Mouse (Mus musculus) spleen, postnatal 10 days (tissue): ENCODE data around the gene Agap1.
A peak's percentile ranks its signal among the peaks of the same experiment; 100 is the strongest.
"Not testable (repeated sequence)": the region's sequence is repeated elsewhere in the genome, so short reads cannot be mapped to it uniquely, and the experiment has no call there.

Experiments used
- DNase-seq, 2 experiments: peaks; one replicate each; pipeline ENCODE4 v3.0.0; 2021 to 2022; ENCODE audit warnings: low spot score in 2 of 2

Agap1 gene

DNA sequence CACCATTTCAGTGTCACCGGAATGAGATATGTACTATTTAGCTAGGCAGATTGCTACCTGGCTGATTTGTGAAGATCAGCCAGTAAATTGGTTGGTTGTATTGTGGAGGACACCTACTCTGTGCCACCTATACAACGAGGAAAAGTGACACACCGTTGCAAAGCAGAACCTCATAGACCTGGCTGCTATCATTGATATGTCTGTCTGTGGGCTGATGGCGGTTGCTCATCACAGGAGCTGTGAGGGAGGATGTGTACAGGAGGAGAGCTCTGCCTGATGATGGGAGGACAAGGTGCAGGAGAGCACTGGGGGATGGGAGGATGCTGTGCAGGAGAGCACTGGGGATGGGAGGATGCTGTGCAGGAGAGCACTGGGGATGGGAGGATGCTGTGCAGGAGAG is 46.7 kb downstream of the Agap1 start:
- DNase-seq, result no peak

DNA sequence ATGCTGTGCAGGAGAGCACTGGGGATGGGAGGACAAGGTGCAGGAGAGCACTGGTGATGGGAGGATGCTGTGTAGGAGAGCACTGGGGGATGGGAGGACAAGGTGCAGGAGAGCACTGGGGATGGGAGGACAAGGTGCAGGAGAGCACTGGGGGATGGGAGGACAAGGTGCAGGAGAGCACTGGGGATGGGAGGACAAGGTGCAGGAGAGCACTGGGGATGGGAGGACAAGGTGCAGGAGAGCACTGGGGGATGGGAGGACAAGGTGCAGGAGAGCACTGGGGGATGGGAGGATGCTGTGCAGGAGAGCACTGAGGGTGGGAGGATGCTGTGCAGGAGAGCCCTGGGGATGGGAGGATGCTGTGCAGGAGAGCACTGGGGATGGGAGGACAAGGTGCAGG is 47.3 kb downstream of the Agap1 start:
- DNase-seq, result not testable (repeated sequence)

DNA sequence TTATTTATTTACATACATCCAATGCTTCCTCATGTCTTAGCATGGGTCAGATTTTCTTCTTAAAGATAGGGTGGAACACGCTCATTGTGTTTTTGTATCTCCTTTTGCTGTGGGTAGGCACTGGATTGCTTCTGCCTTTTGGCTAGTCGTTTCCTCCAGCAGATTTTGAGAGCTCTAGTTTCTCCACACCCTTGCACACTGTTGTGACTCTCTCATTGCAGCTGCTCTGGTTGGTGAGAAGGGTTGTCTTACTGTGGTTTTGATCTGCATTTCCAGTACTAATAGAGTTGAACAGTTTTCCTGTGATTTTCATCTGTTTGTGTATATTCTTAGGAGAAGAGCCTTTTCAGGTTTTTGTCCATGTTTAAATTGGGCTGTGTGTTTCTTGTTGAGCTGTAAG is 54.6 kb downstream of the Agap1 start:
- no peak for DNase-seq

DNA sequence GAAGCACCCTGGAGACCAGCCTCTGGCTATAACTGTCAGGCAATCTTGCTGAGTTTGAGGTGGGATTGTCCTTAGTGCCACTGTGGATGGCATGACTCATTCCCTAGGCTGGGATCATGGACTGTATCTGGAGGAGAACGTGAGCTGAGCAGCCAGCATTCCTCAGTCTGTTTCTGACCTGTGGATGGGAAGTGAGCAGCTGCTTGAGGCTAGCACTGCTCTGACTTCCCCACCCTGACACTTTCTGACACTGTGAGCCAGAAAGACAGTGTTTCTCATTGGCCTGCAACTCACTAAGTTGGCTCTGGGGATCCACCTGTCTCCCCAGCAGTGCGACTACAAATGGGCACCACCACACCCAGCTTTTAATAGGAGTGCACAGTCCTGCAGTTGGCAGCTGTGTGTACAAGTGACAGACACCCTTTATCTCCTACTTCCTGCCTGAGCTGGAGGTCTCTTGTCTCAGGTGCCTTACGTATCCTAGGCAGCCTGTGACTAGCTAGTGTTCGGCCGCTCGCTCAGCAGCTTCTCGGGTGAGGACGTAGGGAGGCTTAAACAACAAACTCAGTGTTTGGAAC is 55.2 kb downstream of the Agap1 start:
- no peak for DNase-seq

DNA sequence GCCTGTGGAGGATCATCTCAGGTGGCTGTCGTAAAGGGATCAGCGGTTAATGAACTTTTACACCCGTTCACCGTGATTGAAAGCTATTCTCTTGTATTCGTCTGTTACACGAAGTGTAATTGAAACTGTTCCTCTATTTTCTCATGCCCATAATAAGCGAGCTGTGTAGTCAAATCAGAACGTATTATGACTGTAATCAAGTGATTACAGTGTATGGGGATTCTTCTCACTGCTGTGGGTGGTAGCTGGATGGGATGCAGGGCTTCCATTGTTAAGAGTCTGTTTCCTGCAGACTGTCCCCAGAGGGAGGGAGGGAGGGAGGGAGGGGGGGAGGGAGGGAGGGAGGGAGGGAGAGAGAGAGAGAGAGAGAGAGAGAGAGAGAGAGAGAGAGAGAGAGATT is 56.1 kb downstream of the Agap1 start:
- DNase-seq, result no peak

DNA sequence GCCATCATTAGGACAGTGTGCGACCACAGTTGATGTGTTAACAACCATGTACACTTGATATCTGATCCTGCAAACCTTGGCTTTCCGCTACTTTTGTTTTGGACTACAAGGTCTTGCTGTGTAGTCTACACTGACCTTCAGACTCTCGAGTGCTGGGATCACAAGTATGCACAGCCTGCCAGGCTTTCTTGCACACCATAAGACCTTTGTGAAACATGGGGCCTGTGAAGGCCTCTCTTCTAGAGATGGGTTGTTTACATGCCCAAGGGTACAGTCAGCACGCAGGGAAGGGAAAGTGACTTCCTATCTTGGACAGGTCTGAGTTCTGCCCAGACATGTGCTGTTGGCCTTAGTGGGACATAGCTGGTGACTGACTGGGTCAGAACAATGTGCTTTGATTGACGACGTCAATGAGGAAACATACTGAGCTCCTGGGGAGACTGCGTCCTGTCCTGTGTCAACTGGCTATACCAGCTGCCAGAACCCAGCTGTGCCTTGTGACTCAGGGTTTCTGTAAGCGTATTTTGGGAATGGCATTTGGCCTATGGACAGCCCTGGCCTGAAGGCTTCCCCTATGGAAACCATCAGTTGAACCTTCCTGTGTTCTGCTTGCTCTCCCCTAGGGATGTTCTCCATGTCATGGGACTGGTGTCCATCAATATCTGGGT is 59.1 kb downstream of the Agap1 start:
- no peak for DNase-seq

DNA sequence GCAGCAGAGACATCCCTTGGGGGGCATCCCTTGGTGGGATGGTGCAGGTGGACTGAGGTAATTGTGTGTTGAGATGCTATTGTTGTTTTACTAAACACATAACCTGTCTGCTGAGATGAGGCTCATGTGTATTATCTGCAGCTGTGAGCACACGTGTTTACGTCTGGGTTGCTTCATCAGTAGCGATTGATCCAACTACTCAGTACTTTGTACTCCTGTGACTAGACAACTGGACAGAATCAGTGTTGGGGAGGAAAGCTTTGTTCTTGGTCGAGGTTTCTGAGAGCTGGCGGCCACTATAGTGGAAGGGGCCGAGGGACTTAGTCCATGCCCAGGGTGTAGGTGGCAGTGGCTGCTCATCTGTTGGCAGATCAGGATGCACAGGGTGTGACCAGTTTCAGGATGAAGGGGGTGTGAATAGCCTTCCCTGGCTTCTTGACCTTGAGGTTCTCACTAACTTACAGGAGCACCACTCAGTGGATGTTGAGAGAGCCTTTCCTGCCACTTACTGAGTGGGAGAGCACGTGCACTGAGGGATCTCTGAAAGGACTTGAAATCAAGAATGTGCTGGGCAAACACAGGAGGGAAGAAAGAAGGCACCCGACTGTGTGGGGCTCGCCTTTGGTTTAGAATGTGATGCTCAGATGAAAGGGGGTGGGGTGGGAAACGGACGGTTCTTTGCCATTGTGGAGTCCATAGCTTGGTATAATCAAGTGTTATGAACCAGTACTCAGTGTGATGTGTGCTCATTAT is 61.4 kb downstream of the Agap1 start:
- no peak for DNase-seq

DNA sequence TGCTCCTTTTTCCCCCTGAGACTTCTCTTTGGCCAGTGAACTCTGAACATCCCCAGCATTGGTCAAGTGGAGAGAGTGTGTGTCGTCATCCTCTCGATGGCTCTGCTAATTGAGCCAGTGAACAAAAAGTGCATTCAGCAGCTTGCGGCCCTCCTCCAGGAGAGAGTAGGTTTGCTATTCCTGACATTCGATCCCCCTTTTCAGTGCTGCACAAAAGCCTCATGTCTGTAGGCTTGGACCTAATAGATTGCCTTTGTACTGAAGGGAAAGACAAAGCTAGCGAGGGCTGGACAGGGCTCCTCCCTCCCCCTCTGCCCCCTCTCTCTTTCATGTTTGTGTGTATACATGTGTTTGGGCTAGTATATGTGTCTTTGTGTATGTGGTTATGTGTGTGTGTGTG is 63.2 kb downstream of the Agap1 start:
- DNase-seq, result no peak

DNA sequence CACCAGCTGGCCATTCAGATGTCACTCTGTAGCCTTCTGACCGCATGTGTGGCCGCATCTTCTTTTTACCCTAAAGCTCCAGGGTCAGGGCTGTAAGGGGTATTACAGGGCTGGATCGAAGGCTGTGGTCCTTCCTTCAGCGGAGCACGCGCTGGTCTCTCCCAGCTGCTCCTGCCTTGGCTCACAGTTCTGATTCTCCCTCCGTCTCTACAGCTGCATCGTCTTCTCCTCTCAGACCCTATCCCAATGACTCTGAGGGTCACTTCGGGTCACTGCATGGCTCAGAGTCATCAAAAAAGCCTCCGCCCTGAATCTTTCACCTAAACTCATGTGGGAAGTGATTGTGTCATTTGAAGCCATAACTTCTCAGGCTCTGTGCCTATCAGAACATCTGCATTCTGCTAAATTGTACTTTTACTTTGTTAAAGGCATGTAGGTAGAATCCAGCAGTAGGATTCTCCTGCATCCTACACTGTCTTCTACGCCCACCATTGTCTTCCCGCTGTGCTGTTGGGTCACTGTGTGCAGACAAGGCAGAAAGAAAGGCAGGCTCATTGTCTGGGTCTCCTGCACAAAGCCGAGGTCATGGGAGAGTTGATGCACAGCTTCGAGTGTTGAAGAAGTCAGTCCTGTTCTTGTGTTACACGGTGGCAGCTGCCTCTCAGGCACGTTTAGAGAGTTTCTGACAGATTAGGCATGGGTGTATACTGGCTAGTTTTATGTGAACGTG is 65.5 kb downstream of the Agap1 start:
- no peak for DNase-seq

DNA sequence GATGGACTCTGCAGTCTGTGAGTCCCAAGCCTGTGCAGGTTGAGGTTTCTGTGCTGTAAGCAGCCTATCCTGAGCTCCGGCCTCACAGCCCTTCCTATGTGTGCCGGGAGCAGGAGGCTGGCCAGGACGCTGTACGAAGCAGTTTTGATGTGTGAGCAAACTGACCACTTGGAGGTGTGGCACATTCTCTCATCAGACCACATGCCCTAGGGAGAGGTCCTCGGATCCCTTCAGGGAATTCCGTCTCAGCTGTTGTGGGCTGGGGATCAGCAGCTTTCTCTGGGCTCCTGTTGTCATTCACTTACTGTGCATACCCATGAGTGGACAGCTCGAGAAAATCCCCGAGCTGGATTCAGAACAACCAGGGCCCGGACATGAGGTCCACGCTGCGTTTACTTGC is 66.8 kb downstream of the Agap1 start:
- no peak for DNase-seq

DNA sequence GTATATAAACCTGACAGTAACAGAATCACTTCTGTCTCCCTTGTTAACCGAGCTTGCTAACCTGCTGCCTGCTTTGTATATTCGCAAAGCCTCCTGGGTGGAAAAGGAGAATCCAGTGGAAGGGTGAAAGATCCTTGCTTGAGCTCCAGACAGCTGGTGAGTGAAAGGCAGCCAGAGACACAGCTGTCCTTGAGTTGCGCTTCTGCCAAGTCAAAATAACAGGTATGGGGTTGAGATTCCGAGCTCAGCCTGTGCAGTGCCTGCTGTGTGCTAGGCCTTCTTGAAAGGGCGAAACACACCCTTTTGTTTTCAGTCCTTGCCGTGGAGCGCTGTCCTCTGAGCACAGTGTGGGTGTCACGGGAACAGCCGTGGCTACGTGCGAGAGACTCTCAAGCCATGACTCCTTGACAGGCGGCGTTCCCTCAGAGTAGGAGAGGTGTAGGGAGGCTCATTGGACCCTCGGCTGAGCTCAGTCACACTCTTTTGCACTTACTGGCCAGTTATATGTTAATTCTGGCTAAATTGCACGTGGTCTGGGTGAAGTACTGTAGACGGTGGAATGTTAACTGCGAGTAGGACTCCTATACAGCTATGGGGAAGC is 67.4 kb downstream of the Agap1 start:
- DNase-seq, result no peak

DNA sequence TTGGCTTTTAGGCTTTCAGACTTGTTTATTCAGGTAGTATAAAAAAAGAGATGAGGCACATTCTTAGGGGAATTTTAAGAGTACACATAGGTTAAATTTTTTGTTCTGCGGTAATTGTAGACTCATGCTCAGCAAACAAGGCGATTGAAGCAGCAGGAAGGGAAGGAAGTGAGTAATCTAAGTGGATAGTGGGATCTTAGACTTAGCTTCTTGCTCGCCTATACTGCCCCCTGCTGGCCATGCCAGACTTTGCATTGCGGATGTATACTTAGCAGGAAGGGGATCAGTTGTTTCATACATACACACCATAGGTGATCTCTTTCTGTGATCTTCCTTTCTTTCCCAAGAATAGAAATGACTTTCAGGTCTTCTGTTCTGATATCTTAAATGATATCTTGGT is 69.8 kb downstream of the Agap1 start:
- DNase-seq, result peak; percentile 61 to 84

DNA sequence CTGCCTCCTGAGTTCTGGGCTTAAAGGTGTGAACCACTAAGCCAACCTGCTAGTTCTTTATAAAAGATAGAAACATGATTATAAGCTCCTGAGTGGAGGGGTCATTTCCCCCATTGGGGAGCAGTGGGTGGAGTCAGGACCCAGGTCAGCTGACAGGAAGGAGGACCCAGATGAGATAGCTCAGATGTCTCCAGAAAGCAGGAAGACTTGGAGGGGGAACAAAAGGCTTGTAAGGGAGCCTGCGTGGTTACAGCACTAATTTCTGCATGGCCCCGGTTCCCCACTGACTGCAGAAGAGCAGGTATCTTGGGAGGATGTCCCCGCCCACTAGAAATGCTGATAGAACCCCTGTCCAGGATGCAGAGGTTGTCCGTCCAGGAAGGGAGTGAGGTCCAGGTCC is 70.4 kb downstream of the Agap1 start:
- no peak for DNase-seq

DNA sequence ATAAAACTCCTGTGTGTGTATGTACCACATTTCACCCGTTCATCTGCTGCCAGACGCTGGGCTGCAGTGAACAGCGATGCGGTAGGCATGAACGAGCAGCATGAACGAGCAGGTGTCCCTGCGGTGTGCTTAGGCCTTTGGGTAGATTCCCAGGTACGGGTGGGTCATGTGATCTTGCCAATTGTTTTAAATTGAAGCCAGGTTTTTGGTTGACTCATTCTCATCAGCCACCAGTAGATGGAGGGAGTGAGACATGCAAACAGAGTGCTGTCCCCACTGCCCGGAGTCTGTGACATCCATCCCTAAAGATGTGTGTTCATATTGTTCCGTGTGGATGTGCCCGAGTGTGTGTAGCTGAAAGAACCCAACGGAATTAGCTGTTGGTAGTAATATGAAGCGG is 71.2 kb downstream of the Agap1 start:
- DNase-seq, result no peak

DNA sequence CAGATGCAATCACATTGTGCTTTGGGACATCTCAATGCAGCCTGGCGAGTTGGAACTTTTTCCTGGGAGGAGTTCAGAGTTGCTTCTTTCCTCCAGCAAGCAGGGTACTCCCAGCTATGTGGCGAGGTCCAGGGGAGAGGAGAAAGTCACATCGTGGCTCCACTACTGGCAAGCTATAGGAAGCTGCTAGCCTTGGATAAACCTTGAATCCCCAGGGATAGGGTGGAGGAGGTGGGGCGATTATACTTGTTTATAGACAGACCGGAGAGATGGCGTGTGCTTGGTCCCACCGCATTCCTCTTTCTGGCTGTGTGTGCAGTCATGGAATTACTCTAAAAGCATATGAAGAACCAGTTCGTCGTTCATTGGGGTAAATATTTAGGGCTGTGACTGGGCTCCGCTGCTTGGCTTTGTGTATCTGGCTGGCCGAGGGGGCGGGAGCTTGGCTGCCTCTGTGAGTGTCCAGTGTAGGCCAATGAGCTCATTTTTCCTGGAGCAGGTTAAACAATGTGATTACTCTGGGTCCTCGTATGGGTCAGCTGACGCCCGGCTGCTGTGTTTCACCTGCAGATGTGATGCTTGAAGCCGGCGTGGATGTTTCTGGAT is 74.2 kb downstream of the Agap1 start:
- DNase-seq, result no peak

DNA sequence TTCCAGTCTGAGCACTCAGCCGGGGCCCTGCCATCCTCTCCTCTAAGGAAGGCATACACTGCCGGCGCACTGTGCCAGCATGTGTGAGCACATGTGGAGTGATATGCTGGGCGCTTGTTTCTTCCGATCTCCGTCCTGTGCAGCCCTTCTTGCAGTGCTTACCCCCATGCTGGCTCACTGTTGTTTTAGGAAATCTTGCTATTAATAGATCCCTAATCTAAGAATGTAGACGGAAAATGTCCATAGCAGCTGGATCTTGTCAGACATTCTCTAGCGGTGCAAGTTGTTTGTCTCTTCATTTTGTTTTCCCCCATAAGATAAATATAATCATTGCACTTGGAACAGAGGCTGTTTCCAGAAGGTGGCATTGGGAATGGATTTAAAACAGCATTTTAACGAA is 79.1 kb downstream of the Agap1 start:
- DNase-seq, result no peak

DNA sequence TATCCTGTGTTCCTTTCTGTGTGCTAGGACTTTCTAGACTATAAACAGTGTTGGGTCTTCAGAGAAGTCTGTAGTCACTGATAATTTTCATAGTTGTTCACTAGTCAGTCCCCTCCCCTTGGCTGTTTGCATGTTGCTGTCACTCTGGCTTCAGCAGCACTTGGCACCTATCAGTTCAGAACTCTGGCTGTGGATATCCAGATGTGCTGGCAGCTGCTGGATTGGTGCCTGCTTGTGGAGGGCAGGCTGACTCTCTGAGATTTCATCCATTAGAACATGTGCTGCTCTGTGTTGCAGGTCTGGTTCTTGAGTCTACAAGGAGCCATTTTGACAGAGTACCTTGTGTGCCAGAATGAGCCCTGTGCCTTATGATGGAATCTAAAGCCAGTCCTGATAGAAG is 80.6 kb downstream of the Agap1 start:
- DNase-seq, result no peak

DNA sequence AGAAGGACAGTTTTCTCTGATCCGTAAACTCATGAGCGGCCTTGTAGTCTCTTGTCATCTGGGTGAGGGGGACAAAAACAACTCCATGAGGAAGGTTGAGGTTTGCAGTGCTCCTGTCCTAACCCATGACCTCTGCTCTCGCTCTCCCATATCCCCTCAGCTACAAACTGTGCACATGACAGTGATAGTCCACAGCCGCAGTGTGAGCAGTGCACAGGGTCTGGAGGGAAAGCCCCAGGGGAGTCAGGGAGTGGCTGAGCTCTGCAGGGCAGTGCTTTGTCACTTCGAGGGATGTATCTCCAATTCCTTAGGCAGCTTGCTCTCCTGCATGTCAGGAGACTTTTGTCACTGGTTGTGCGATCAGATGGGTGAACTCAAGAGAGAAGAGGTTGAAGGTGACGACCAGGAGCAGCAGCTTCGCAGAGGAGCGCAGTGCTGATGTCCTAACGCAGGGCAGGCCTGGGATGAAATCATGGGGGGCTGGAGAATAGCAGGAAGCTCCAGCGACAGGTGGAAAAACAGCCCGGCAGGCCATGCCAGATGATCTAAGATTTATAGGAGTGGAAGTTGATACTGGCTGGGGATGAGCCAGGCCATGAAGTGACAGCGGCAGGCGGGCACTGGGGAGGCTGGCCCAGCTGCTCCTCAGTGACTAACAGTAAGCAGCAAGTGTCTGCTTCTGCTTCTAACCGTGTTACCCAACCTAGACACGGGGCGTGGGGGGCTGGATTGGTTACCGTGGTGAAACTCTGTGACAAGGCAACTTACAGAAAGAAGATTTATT is 83.7 kb downstream of the Agap1 start:
- DNase-seq, result no peak

DNA sequence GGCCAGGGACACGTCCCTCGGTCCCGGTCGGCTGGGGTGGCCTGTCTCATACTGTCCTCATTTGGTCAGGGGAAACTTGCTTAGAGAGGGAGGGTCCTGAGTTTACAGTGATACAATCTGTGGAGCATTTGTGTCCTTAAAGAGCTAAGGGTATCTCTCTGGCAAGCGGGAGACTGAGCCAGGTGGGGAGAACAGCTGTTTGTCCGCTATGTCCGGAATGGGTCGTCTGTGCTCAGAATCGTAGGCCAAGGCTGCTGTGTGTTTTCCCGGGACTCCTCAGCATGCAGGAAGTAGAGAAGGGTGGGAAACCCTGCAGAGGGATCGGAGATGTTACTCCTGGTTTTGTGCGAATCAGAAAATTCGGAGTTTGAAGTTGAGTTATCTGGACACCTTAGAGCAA is 84.5 kb downstream of the Agap1 start:
- no peak for DNase-seq

DNA sequence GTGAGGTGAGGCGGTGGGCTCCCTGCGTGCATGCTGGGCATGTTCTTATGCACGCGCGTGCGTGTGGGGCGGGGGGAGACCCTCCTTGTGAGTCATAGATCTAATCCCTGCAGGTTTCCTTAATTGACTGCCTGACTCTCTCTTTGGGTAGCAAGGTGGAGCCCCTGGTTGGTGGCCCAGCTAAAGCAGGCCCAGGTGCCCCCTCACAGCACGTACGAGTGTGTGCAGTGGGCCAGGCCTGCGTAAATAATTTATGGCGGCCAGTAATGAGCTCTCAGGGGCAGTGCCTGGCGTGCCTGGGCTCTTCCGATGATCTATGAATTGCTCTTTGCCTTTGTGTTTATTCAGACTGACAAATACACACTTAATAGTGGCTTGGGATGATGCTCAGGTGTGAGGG is 86.5 kb downstream of the Agap1 start:
- no peak for DNase-seq

DNA sequence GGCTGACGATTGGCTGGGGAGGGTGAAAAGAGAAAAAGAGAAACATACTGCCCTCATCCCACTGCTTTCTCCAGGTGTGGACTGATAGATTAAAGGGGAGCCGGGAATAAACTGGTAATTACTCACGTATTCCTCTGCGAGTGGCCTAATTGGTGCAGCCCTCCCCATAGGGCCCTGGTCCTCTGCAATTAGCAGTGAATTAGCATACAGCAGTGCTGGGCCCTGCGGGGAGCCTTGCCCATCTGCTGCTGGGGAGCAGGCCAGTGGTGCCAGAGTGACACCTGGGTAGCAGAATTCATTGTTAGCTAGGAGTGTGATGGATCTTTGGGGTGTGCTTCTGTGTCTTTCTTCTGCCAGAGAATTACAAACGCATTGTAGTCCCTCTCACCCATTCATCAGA is 87.9 kb downstream of the Agap1 start:
- no peak for DNase-seq
